Mouse (Mus musculus) MN1 (cell line): ENCODE data around the gene Unc5a.
A peak's percentile ranks its signal among the peaks of the same experiment; 100 is the strongest.

Experiments
- DNase-seq: peaks from one replicate; pipeline ENCODE4 v3.0.0-alpha.2; 2016; ENCODE audit warnings: low spot score

Unc5a gene

DNA sequence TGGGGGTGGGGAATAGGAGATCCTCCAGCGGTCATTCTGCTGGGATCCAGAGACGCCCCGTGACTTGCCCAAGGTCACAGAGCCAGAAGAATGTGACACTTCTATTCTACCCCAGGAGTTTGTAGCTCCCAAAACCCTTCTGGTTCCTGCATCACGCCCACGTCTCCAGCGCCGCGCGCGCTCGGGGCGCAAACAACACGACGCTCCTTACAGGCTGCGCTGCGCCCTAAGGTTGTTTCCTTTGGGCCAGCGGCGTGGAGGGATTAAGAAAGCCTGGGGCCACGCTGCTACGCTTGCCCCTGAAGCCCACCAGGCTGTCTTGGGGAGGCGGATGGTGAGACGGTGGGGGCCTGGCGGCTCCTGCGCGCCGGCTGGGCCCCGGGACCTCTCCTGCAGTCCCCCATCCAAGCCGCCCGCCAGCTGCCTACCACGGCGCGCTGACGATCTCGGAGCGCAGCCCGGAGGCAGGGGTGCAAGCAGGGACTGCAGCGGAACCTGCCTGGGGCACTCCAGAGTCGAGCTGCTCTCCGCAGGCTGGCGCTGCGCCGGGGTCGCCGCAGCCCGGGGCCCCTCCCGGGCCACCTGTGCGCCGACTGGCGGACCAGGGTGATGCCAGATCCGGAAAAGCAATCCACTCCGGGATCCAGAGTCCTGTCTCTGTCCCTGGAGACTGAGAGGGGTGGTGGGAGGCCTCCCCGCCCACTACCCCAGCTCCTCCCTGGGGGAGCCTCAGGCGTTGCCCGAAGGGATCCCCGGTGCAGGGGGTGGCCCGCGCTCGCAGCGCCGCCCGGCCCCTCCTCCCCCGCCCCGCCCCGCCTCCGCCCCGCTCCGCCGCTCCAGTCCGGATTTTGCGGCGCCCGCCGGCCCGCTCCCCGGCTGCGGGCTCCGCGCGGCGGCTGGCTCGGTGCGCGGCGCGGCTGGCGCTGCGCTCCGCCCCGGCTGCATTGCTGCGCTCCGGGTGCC, at the start of gene Unc5a:
Gene Unc5a (plus strand): TSS at position 881 of the 963 bp plus-strand sequence.
- peak; percentile 85 for DNase-seq

DNA sequence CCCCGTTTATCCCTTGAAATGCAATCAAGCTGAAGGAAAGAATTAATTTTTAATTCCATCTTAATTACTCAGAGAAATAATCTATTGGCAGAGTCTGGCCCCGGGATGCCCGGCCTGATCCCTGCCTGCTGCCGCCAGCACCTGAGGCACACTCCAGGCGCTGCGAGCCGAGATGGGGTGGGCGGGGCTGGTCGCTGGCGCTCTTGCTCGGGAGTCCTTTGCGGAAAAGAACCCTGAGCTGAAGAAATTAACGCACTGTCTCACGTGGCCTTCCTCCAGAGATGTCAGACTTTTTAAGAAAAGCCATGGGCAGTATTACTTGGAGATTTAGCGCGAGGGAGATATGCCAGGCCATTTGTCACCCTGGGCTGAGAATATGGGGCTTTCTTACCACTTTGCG, 37.2 kb upstream of the Unc5a start:
- peak; percentile 60 for DNase-seq

DNA sequence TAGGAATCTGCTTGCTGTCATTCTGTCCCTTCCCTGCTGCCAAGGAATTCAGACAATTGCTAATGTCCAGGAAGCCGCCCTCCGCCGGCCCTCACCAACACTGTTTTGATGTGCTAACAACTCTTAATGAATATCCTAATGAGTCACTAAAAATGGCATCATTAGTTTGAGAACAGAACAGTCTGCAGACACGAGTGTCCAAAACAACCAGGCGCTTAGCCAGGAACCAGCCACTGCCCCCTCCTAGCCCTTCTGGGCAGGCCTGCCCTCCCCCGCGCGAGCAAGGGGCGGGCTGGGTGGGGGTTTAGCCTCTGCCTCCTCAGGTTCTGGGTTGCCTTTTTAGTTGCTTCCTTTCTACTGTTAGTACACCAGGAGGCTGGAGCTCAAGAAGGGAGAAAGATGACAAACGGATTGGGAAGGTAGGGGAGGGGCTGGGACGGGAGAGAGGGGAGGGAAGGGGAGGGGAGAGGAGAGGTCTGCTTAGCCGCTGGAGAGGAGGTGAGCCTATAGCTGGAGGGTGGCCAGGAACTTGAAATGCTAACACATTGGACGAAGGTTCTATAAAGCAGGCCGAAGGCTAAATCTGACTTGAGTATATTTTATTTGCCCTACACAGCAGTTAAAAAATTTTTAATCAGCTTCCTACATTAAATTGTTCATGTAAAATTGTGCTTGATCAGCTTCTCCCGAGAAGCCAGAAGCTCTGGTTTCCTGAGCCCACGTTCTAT, 36.2 kb upstream of the Unc5a start:
- peak; percentile 52 for DNase-seq

DNA sequence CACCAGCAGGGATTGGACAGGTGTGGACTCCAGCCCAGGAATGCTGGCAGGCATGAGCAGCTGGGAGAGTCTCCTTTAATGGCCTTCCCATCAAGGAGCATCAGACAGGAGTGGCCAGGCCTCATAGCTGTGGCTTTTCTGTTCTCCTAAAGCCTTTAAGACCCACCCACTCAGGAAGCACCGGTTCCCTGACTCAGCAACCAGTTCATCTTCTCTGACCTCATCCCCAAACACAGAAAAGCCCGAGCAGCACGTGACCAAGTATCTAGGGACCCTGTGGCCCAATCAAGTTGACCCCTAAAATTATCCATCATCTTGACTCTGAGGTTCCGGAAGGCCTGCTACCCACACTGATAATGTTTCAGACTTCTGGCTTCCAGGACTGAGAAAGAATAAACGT, 32.6 kb upstream of the Unc5a start:
- no peak for DNase-seq

DNA sequence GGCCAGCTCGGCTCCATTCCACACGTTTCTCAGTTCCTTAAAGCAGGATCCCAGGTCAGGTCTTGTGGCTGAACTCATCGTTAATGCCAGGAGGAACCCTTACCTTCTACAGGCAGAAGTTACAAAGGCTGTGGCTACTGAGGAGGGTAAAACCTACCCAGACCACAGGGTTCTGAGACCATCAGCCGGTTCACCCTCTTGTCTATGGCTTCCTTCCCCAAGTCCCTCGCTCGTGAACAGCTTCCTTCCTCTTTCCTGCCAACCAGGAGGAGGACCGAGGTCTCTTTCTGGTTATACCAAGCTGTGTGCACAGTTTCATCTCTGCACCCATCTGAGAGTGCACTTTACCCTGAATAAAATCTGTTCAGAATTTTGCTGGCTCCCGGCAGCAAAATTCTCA, 30.3 kb upstream of the Unc5a start:
- DNase-seq = no peak

DNA sequence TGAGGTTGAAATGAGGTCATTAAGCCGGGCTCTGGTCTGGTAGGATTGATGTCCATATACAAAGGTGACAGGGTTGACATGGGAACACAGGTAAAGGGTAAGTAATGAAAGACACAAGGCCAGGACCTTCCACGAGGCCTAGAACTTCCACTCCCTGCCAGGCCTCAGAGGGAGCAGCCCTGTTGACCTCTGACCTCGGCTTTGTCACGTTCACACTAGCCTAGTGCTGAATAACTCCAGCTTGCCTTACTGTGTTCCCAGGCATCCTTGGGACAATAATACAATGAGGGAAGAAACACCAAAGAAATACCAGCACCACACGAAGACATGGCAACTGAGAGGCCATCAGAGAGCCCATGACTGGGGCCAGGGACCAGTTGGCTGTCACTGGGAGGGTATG, 29.5 kb upstream of the Unc5a start:
- DNase-seq = no peak

DNA sequence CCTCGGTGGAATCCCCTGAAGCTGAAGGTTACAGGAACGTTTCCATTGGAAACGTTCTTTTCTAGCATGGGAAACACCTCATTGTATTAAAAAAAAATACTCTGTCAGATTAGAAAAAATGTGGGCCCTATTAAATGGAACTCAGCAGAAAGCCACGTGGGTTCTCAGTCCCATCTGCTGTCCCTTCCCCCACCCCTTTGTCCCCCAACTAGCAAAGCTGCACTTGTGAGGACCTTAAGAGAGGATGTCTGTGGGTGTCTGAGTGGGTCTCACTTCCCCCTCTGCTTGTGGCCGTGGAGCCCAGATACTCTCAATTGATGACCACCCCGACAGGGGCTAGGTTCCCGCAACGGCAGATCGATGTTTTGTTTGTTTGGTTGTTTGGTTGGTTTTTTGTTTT, 27.5 kb upstream of the Unc5a start:
- no peak for DNase-seq

DNA sequence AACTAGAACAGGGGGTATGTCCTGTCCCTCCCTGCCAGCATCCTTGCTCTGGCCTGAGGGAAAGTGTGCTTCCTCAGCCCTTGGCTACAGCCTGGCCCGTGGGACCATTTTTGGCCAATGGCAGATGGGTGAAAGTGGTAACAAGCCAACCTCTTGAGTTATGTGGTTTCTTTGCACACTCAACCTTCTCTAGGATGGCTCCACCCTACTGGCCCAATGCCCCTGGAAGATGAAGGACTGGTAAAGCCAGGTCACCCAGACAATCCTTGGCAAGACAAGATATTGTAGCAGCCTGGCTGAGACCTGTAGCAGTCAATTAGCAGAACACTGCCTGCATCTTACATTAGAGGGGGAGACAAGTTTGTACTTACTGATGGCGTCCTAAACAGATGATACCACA, 25.5 kb upstream of the Unc5a start:
- no peak for DNase-seq

DNA sequence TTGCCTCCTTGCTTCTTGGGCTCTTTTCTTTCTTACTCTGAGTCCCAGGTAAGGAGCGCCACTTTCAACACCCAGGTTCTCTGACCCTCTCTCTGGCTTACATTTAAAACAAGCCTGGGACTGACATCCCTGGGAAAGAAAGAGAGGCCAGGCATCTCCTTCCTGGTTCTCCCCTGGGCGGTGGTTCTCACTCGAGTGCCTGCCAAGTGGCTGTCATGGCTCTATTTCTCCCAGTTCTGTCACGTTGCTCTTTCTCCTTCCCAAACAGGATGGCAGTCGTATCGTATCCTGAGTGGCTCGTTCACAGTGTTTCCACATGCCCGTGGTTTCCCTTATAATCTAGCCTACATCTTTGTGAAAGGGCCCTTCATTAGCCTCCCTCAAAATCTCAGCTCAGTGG, 23.7 kb upstream of the Unc5a start:
- DNase-seq = no peak

DNA sequence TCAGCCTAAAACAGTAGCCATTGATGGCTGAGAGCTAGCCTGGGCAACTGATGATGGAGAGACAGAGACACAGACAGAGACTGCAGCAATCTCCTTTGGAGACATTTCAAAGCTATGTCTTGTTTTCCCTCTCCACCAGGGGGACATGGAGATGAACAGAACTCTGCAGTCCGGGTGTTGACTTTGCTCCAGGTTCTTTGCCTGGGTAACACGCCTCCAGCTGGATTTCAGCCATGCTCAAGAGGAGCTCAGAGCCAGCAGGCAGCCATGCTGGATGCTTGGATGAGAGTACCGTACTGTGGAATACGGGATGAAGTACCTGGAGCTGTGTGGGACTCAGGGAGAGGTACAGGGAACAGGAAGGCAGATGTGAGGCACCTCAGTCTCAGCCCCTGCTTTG, 22.6 kb upstream of the Unc5a start:
- DNase-seq = peak; percentile 35

DNA sequence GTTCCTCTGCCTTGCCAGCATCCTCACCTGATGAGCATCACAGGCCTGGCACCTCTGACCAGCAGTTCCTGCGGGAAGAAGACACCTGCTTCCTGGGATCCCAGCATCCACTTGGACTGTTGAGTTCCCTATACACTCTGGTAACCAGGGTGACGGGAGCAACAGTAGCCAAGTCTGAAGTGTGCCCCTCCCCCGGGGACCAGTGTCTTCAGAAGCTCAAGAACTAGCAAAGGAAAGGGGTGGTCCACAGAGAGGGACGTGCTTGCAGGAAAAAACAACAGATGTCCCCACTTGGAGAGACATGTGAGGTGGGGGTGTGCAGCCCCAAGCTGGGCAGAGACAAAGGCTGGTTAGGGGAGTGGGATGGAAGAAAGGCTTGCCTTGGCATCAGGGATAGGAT, 19.1 kb upstream of the Unc5a start:
- peak; percentile 44 for DNase-seq

DNA sequence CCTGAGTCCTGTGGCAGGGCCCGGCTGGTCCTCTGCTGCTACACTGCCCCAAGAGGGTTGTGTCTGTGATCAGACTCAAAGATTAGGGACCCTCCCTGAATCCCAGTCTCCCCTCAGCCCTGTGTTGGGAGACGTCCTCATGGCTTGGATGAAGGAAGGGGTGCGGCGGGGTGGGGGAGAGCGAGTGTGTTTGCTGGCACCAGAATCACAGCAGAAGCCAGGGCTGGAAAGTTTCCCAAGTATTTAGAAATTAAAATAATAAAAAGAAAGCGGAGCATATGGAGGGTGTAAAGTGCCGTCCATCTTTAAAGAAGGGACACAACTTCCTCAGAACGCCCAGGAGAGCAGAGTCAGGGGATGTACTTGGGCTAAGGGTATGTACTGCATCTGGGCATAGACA, 14.3 kb upstream of the Unc5a start:
- no peak for DNase-seq

DNA sequence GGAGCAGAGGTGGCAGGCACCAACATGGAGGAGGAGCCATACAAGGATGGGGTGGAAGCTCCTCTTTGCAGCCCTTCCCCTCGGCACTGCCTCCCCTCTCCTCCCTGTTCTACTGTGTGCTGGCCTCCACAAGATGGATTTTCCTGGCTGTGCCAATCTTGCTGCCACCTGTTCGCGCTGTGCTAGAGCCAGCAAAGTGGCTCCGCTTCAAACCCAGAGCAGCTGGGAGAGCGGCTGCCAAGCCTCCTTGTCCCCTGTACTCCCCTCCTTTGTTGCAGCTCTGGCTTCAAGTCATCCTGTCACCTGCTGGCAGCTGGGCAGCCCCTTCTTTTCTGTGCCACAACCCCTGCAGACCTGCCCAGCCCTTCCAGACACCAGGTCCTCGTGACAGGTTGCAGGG, 13.0 kb upstream of the Unc5a start:
- DNase-seq = no peak

DNA sequence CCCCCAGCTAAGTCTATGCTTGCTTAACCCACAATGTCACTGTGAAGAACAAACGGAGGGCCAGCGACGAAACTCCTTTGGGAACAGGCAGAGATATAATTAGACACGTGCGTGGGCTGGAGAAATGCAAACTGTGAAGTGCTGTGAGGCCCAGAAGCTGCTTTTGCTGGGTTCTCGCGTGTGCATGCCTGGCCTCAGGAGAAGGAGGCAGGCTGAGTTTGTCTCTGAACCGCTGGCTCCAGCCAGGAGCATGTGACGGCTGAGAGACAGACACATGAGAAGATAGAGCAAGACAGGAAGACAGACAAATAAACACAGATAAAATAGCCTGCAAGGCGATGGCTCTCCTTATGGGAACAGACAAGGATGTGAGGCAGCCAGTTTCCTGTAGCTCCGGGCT, 11.3 kb upstream of the Unc5a start:
- DNase-seq = no peak

DNA sequence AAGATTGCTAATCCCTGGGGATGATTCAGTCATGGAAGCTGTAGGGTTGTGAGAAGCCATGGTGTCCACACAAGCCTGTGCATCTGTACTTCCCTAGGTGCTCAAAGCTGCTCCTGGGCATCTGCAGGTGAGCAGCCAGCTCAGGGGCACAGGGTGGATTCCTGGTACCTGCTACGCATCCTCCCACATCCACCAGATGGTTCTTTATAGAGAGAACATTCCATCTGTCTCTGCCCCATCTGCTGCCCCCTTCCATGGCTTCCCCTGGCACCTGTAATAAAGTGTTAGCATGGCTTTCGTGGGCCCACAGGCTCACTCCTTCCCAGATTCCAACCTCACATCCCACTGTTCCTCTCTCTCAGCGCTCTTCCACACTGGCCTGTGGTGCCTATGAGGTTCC, 10.7 kb upstream of the Unc5a start:
- no peak for DNase-seq

DNA sequence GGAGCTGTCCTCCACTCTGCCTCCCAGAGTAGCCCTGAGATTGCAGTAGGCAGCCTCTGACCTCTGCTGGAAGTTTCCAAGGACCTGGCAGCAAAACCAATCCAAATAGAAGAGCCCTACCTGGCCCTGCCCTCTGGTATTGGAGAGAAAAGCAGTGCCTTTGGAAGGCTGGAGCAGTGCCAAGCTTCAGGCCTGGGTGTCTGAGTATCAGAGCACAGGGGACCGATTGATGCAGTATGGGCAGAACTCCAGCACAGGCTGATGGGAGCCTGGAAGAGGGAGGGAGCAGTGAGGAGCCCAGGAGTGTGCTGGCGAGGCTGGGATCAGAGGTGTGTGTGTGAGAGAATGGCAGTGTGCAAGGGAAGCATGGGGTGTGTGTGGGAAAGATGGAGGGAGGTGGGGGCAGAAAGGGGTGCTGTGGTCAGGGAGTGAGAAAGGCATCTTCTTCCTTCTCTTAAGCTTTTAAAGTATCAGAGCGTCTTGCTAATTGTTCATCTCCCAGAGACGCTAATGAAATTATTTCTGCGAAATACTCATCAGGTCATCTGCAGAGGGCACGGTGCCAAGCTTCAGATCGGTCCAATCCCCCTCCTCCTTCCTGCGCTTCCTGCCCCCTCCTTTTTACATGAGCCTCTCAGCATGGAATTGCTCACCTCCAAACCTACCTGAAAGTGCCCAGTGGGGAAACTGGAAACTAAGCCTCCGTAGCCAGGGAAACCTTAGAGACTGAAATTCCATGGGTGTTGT, 4.6 kb upstream of the Unc5a start:
- peak; percentile 88 for DNase-seq

DNA sequence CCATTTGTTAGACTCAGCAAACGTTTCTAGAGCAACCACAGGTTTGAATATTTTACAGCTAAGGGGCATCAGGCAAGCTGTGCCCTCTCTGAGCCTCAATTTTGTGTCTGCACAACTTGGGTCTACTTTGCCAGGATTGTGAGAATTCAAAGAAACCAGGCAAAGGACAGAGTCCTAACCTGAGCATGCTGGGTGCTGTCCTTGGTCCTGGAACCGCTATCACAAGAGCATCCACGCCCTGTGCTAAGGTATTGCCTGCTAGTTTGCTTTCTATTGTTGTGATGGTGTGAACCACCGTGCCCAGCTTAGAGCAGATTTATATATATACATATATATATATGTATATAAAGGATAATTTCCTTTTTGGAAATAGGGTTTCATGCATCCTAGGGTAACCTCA, 3.9 kb upstream of the Unc5a start:
- no peak for DNase-seq

DNA sequence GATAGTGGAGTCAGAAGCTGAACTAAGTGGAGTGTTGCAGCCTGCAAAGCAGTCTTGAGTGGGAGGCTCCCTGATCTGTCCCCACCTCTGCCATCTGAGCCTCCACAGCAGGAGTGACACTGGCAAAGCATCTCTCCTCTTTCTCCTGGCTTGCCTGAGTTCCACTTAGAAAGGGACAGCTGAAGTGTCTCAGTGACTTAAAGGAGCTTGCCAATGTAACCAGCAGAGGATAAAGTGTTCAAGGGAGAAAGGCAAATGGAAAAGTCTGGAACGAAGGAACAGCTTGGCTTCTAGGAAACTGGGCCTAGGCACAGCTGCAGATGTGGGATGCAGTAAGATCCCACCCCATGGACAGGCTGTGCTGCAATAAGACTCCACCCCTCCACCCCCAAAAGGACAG, 2.8 kb upstream of the Unc5a start:
- no peak for DNase-seq

DNA sequence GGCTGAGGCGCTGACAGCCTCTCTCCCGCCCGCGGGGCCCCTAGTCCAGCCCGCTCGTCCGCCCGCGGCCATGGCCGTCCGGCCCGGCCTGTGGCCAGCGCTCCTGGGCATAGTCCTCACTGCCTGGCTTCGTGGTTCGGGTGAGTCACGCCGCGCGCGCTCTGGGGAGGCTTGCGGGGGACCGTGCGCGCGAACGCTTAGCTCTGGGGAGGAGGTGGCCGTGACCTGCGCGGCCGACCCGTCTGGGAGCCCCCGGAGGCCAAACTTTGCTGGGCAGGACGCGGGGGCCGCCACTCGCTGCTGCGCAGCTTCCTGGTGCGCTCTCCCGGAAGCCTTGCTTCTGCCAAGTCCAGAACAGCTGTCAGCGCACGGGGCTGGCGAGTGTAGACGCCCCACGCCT, 381 bp downstream of the Unc5a start:
- DNase-seq = peak; percentile 67

DNA sequence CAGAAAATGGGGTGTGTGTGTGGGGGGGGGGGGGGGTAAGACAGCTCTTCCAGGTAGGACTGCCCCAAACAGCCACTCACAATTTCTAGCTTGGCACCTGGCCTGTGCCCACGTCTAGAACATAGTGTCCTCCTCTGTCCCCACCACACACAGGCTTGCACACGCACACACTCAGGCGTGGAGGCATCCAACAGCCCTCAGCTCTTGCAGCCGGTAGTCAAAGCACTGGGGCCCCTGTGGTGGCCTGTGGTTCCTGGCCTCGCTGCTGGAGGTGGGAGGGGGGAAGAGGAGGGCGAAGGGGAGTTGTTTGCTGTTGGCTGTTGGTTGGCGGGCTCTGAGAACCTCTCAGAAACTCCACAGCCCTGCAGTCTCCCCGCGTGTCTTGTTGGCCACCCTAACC, 920 bp downstream of the Unc5a start:
- DNase-seq = no peak

DNA sequence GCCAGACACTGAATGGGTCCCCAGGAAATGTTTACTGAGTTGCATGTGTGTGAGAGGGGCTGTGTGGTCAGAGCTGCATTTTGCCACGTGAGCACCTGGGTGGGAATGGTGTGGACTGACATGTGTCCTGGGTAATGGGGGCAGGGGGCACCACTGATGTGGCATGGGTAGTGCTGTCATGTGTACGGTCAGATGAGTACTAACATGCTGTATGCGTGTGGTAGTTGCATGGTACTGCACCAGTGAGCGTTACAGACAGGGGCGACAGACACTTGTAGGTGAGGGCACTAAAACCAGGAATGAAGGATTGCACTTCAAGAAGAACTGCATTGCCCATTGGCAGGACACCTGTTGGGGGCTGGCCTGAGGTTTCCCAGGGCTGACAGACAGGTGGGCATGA, 2.0 kb downstream of the Unc5a start:
- no peak for DNase-seq

DNA sequence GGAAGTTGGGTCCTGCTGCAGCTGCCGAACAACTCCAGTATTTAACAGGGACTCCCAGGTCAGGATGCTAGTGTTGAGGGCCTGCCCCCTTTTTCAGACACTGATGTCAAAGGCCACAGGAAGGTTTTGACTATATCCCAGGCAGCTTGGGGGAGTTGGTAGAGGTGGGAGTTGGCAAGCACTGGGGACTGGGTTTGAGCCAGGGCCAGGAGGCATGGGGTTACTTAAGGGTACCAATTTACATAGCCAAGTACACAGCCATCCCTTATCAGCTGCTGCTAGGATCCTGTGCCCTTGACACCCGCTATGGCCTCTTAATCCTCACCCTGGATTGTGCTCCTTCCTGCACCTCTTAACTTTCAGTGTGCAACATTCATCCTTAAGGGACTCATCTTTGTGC, 5.5 kb downstream of the Unc5a start:
- DNase-seq = no peak
